Mouse (Mus musculus) intestine, embryonic 14.5 days (tissue): ENCODE results near the gene Clec16a. TPM values are rescaled to one million over a fixed set of nuclear protein-coding genes. Genes with fewer than 3 reads are reported as not detected.

Experiments used
- ATAC-seq: fragments of 200-750 bp; cut with Nextera tagmentation; replicated peaks from 2 replicates; pipeline ENCODE4 v1.8.0; 2017; ENCODE audit warnings: low read depth, moderate number of reproducible peaks, moderate TSS enrichment, moderate library complexity; ENCODE audit not compliant: low FRiP score, low TSS enrichment
- DNase-seq: peaks from one replicate; pipeline ENCODE4 v3.0.0-alpha.2; 2018; ENCODE audit warnings: low spot score
- H3K27ac ChIP-seq: fragments of 300-500 bp; sonication (generic); 2 replicates; pipeline ENCODE4 v1.5.1; 2014; ENCODE audit warnings: low read depth, mild to moderate bottlenecking, control low read depth
- H3K27me3 ChIP-seq: fragments of 300-500 bp; sonication (generic); replicated peaks from 2 replicates; pipeline ENCODE4 v1.6.1; 2014; ENCODE audit warnings: low read length, control low read depth; ENCODE audit not compliant: control insufficient read depth, insufficient read depth
- H3K36me3 ChIP-seq: fragments of 300-500 bp; sonication (generic); 2 replicates; pipeline ENCODE4 v1.6.1; 2014; ENCODE audit warnings: low read length, control low read depth; ENCODE audit not compliant: control insufficient read depth, insufficient read depth
- H3K4me1 ChIP-seq: fragments of 300-500 bp; sonication (generic); replicated peaks from 2 replicates; pipeline ENCODE4 v1.6.1; 2014; ENCODE audit warnings: low read length, control low read depth, mixed read lengths; ENCODE audit not compliant: control insufficient read depth, insufficient read depth
- H3K4me2 ChIP-seq: fragments of 300-500 bp; sonication (generic); 2 replicates; pipeline ENCODE4 v1.6.1; 2014; ENCODE audit warnings: low read length
- H3K4me3 ChIP-seq: fragments of 300-500 bp; sonication (generic); 2 replicates; pipeline ENCODE4 v1.5.1; 2014; ENCODE audit warnings: low read depth, low read length, control low read depth, mixed read lengths
- H3K9ac ChIP-seq: fragments of 300-500 bp; sonication (generic); 2 replicates; pipeline ENCODE4 v1.6.1; 2014; ENCODE audit warnings: mild to moderate bottlenecking, low read length
- H3K9me3 ChIP-seq: fragments of 300-500 bp; sonication (generic); 2 replicates; pipeline ENCODE4 v1.6.1; 2016; ENCODE audit warnings: low read length, control low read depth; ENCODE audit not compliant: control insufficient read depth
- WGBS: fragments of 180-500 bp; shearing (Covaris S2); extraction: QIAGEN DNeasy Blood & Tissue Kit; methylation state at CpG from one replicate; pipeline ENCODE4 v1.1.7; 2014; 5-methylcytosine and 5-hydroxymethylcytosine counted together
- polyA plus RNA-seq: library from polyadenylated mRNA; unstranded; fragments of >200 nt; fragmentation: Nextera tagmentation; extraction: Ambion mirVana; gene quantifications from 2 replicates; pipeline ENCODE4 v1.2.1, GENCODE M21; 2014

The Clec16a gene
- polyA plus RNA-seq, 1 experiment from 2014 or later = 26.6 TPM

DNA sequence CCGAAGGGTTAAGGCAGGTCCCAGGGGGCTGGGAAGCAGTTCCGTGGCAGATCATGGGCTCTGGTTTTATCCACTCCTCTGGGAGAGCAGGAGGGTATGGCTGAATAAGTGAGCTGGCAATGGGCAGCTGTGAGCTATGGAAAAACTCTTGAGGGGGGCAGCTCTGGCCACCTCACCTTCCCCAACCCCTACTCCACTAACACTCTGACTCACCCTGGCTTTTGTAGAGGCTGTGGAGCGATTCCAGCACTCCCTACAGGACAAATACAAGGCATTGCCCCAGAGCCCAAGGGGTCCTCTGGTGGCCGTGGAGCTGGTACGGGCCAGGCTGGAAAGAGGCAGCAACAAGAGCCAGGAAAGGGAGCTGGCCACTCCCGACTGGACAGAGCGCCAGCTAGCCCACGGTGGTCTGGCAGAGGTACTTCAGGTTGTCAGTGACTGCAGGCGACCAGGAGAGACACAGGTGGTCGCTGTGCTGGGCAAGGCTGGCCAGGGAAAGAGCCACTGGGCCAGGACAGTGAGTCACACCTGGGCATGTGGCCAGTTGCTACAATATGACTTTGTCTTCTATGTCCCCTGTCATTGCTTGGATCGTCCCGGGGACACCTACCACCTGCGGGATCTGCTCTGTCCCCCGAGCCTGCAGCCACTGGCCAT is 34.5 kb upstream of the Clec16a start:
- no peak overlapping the region for H3K27ac ChIP-seq
- H3K36me3 ChIP-seq = no peaks in the 10 kb centered on the region
- H3K4me2 ChIP-seq = no peak overlapping the region
- H3K9me3 ChIP-seq = no peaks in the 10 kb centered on the region
- WGBS = 56% methylated on average over 14 of the region's 14 CpGs
- H3K9ac ChIP-seq = no peak overlapping the region
- no peaks in the 10 kb centered on the region for H3K27me3 ChIP-seq
- H3K4me1 ChIP-seq = no peaks in the 10 kb centered on the region
- no peak overlapping the region for H3K4me3 ChIP-seq
- no peak for ATAC-seq
- DNase-seq = no peak

DNA sequence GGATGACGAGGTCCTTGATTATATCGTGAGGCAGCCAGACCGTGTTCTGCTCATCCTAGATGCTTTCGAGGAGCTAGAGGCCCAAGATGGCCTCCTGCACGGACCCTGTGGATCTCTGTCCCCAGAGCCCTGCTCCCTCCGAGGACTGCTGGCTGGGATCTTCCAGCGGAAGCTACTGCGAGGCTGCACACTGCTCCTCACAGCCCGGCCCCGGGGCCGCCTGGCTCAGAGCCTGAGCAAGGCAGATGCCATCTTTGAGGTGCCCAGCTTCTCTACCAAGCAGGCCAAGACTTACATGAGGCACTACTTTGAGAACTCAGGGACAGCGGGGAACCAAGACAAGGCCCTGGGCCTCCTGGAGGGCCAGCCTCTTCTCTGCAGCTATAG is 34.0 kb upstream of the Clec16a start:
- Histone ChIP-seq H3K9me3 (no peaks in the 10 kb centered on the region), H3K4me1 (no peaks in the 10 kb centered on the region), H3K4me2 (no peak overlapping the region), H3K4me3 (no peak overlapping the region), H3K27ac (no peak overlapping the region), H3K9ac (no peak overlapping the region), H3K27me3 (no peaks in the 10 kb centered on the region), H3K36me3 (no peaks in the 10 kb centered on the region)
- ATAC-seq (no peak), DNase-seq (no peak)
- WGBS = 89% methylated on average over 12 of the region's 12 CpGs

DNA sequence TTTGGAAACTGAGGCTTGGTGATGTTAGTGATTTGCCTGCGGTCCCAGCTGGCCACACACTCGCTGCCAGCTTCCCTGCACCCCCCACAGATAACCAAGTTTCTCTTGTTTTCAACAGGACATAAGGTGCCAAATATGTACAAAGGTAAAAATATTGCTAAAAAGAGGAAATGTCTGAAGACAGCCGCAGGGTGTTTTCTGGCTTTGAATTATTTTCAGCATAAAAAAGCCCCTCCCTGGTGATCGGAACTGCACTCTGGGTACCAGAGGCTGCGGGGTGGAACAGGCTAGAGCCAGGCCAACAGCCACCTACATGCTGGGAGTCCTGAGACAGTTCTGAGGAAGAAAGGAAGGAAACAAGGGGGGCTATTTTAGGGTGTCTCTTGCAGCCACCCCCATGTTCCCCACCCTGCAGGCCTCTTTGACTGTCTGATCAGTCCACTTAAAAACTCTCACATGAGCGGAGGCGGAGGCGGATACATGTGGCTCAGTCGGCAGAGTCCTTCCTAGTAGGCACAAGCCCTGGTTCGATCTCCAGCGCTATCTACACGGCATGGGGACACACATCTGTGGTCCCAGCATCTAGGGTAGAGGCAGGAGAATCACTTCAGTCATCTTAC is 29.1 kb upstream of the Clec16a start:
- H3K27me3 ChIP-seq = no peaks in the 10 kb centered on the region
- DNase-seq (no peak), ATAC-seq (no peak)
- H3K4me3 ChIP-seq = no peak overlapping the region
- no peaks in the 10 kb centered on the region for H3K4me1 ChIP-seq
- no peak overlapping the region for H3K27ac ChIP-seq
- H3K9ac ChIP-seq = no peak overlapping the region
- no peaks in the 10 kb centered on the region for H3K36me3 ChIP-seq
- 90% methylated on average over 12 of the region's 12 CpGs for WGBS
- H3K9me3 ChIP-seq = no peaks in the 10 kb centered on the region
- H3K4me2 ChIP-seq = no peak overlapping the region

DNA sequence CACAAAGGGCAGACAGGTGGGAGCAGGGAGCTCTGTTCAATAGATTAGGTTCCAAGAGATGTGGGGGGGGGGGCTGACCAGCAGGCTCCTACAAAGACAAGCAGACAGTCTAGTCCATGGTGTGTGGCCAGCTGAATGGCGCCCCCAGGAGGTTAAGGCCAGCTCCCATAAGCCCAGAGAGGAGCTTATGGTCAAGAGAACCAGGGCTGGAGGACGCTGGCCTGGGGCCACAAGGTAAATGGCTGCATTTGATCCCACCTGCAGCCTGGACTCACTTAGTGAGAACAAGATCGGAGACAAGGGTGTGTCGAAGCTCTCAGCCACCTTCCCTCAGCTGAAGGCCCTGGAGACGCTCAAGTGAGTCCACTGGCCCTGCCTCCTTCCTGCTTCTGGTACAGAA is 27.1 kb upstream of the Clec16a start:
- Histone ChIP-seq H3K27me3 (no peaks in the 10 kb centered on the region), H3K9me3 (no peaks in the 10 kb centered on the region), H3K4me1 (no peaks in the 10 kb centered on the region), H3K4me3 (no peak overlapping the region), H3K36me3 (no peaks in the 10 kb centered on the region), H3K9ac (no peak overlapping the region), H3K4me2 (no peak overlapping the region), H3K27ac (no peak overlapping the region)
- WGBS = 59% methylated on average over 5 of the region's 5 CpGs
- DNase-seq = no peak
- no peak for ATAC-seq

DNA sequence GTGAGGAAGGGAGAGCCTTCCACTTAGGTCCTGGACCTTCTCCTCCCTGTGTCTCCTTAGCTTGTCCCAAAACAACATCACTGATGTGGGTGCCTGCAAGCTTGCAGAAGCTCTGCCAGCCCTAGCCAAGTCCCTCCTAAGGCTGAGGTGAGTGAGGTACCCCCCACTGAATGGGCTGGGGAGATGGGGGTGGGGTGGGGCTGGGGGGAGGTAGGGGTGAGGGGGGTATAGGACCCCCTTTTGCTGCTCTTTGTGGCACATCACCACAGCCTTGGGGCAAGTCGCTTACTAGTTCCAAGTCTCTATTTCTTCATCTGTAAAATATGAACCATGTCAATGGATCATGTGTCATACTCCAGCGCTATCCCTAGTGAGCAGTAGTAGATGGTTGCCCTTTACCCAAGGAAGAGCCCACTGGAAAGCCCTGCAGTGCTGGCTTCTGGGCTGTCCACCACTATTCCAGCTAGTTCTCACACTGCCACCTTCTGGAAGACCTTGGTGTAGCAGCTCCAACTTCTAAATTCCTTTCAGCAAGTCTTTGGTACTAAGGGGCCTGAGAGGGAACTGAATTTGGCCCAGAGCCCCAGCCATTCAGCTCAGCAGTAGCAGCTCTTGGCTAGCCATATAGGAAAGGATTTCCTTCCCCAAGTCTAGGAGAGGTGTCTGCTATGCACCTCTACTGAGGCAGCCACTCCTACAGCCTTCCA is 24.1 kb upstream of the Clec16a start:
- WGBS = 26% methylated on average over 2 of the region's 2 CpGs

DNA sequence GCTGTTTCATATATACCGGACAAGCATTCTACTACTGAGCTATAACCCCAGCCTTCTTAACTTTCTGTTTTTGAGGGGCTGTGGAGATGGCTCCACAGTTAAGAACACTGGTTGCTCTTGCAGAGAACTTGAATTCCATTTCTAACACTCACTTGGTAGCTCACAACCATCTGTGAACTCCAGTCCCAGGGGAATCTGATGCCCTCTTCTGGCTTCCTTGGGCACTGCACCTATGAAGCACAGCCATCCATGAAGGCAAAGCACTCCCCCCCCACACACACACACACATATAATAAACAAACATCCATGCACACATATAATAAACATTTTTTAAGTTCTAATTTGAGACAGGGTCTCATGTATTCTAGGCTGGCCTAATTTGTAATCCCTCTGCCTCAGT is 22.3 kb upstream of the Clec16a start:
- Histone ChIP-seq H3K4me3 (no peak overlapping the region), H3K4me2 (no peak overlapping the region), H3K27me3 (no peaks in the 10 kb centered on the region), H3K9me3 (no peaks in the 10 kb centered on the region), H3K27ac (no peak overlapping the region), H3K36me3 (no peaks in the 10 kb centered on the region), H3K9ac (no peak overlapping the region), H3K4me1 (no peaks in the 10 kb centered on the region)
- WGBS = 88% methylated on average over 1 of the region's 1 CpGs
- ATAC-seq (no peak), DNase-seq (peak; percentile 74)

More for the DNA sequence above, 24.1 kb upstream of the Clec16a start:
- H3K4me2 ChIP-seq = no peak overlapping the region
- H3K4me1 ChIP-seq = no peaks in the 10 kb centered on the region
- H3K9me3 ChIP-seq = no peaks in the 10 kb centered on the region
- DNase-seq = peak; percentile 95
- H3K27me3 ChIP-seq = no peaks in the 10 kb centered on the region
- no peaks in the 10 kb centered on the region for H3K36me3 ChIP-seq
- H3K27ac ChIP-seq = no peak overlapping the region
- ATAC-seq = peak; percentile 54; the same call in 1 of the 2 replicates
- H3K9ac ChIP-seq = no peak overlapping the region
- H3K4me3 ChIP-seq = no peak overlapping the region

DNA sequence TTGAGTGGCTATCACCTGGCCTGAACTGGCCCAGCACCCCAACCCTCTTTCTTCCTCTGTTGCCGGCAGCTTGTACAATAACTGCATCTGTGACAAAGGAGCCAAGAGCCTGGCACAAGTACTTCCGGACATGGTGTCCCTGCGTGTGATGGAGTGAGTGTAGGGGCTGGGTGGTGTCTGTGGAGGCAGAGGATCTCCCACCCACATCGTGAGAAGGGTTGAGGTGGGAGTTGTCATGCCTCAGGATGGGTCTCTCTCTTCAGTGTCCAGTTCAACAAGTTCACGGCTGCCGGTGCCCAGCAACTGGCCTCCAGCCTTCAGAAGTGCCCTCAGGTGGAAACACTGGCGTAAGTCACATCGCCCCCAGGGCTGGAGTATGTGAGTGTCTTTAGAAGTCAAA is 21.5 kb upstream of the Clec16a start:
- DNase-seq = no peak
- H3K4me3 ChIP-seq = no peak overlapping the region
- 86% methylated on average over 8 of the region's 8 CpGs for WGBS
- H3K9me3 ChIP-seq = no peaks in the 10 kb centered on the region
- no peaks in the 10 kb centered on the region for H3K4me1 ChIP-seq
- no peaks in the 10 kb centered on the region for H3K27me3 ChIP-seq
- no peaks in the 10 kb centered on the region for H3K36me3 ChIP-seq
- H3K4me2 ChIP-seq = no peak overlapping the region
- H3K9ac ChIP-seq = no peak overlapping the region
- H3K27ac ChIP-seq = no peak overlapping the region
- no peak for ATAC-seq

DNA sequence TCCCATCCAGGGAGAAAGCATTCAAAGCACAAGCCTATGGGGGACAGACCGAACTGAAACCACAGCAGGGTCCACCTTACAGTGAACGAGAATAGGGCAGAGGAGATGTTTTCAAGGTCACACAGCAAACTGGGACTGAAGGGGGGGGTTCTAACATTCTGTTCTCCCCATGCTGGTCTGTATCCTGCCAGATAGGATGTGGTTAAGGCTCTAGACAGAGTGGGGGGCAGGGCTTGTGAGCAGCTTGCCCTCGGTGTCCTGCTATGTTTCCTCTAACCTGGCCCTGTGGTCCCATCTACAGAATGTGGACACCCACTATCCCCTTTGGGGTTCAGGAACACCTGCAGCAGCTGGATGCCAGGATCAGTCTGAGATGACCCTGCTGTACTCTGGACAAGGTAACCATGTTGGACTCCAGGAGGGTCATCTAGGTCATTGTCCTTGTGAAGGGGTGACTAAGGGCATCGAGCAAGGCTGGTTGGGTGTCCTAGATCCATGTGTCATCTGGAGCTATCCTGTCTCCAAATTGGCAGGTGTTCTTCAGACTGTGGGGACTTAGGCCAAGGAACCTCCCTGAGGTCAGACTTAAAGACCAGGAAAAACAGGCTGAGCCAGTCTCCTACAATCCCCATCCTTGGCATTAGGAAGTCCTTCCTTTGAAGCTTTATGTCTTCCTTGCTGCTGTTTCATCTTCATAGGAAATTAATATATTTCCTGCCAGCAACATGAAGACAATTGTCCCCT is 20.1 kb upstream of the Clec16a start:
- H3K36me3 ChIP-seq = peaks cover 8% of the 10 kb centered on the region
- DNase-seq = no peak
- no peak overlapping the region for H3K4me3 ChIP-seq
- no peak overlapping the region for H3K9ac ChIP-seq
- H3K4me2 ChIP-seq = no peak overlapping the region
- WGBS = 85% methylated on average over 4 of the region's 4 CpGs
- no peaks in the 10 kb centered on the region for H3K9me3 ChIP-seq
- no peak overlapping the region for H3K27ac ChIP-seq
- no peak for ATAC-seq
- no peaks in the 10 kb centered on the region for H3K4me1 ChIP-seq
- no peaks in the 10 kb centered on the region for H3K27me3 ChIP-seq
